Mouse (Mus musculus) hindbrain, embryonic 15.5 days (tissue): Measurements from ENCODE around the gene Mid1. TPM values are rescaled to one million over a fixed set of nuclear protein-coding genes. Genes with fewer than 3 reads are reported as not detected.
"Not testable (repeated sequence)": the region's sequence is repeated elsewhere in the genome, so short reads cannot be mapped to it uniquely, and the experiment has no call there.

Source experiments
- ATAC-seq: fragments of 200-750 bp; cut with Nextera tagmentation; 2 replicates; pipeline ENCODE4 v1.8.0; 2017; ENCODE audit warnings: low read depth, moderate number of reproducible peaks, moderate TSS enrichment; ENCODE audit not compliant: low FRiP score
- H3K27ac ChIP-seq: fragments of 300-500 bp; sonication (generic); replicated peaks from 2 replicates; pipeline ENCODE4 v1.5.1; 2015; ENCODE audit warnings: mild to moderate bottlenecking, inconsistent platforms
- H3K27me3 ChIP-seq: fragments of 300-500 bp; sonication (generic); 2 replicates; pipeline ENCODE4 v1.6.1; 2015; ENCODE audit warnings: control low read depth, inconsistent platforms
- H3K36me3 ChIP-seq: fragments of 300-500 bp; sonication (generic); 2 replicates; pipeline ENCODE4 v1.6.1; 2015; ENCODE audit warnings: control low read depth, inconsistent platforms
- H3K4me1 ChIP-seq: fragments of 300-500 bp; sonication (generic); replicated peaks from 2 replicates; pipeline ENCODE4 v1.6.1; 2015; ENCODE audit warnings: control low read depth, inconsistent platforms
- H3K4me2 ChIP-seq: fragments of 300-500 bp; sonication (generic); 2 replicates; pipeline ENCODE4 v1.6.1; 2015; ENCODE audit warnings: moderate library complexity, mild to moderate bottlenecking, inconsistent platforms
- H3K4me3 ChIP-seq: fragments of 300-500 bp; sonication (generic); 2 replicates; pipeline ENCODE4 v1.5.1; 2015; ENCODE audit warnings: mild to moderate bottlenecking, inconsistent platforms
- H3K9ac ChIP-seq: fragments of 300-500 bp; sonication (generic); 2 replicates; pipeline ENCODE4 v1.6.1; 2015; ENCODE audit warnings: inconsistent platforms
- H3K9me3 ChIP-seq: fragments of 300-500 bp; sonication (generic); 2 replicates; pipeline ENCODE4 v1.6.1; 2016; ENCODE audit warnings: control low read depth, inconsistent platforms
- WGBS: fragments of 180-500 bp; shearing (Covaris S2); methylation state at CpG from one replicate; pipeline ENCODE4 v1.1.7; 2015; 5-methylcytosine and 5-hydroxymethylcytosine counted together
- polyA plus RNA-seq: library from polyadenylated mRNA; unstranded; fragments of >200 nt; fragmentation: Nextera tagmentation; extraction: Ambion mirVana; gene quantifications from 2 replicates; pipeline ENCODE4 v1.2.1, GENCODE M21; 2015

Mid1 gene
- polyA plus RNA-seq, 1 experiment from 2014 or later: 6.4 TPM

GRCm38 (mm10) chrX:169992086-169992930 is 307.3 kb downstream of the Mid1 start:
- peaks cover 23% of the 10 kb centered on the region for H3K36me3 ChIP-seq
- H3K27me3 ChIP-seq, H3K4me1 ChIP-seq, H3K4me2 ChIP-seq, H3K4me3 ChIP-seq, ATAC-seq, H3K27ac ChIP-seq, H3K9ac ChIP-seq: not testable (repeated sequence)
- WGBS: 5% methylated on average over 7 of the region's 15 CpGs
- H3K9me3 ChIP-seq: peaks cover 20% of the 10 kb centered on the region

- H3K27ac ChIP-seq, H3K4me2 ChIP-seq, ATAC-seq, H3K4me3 ChIP-seq, H3K4me1 ChIP-seq, H3K9ac ChIP-seq, H3K27me3 ChIP-seq: not testable (repeated sequence)
- WGBS: 70% methylated on average over 2 of the region's 8 CpGs
- Histone ChIP-seq H3K36me3 (peaks cover 19% of the 10 kb centered on the region), H3K9me3 (peaks cover 20% of the 10 kb centered on the region)
Observed at GRCm38 (mm10) chrX:169992951-169993547, 308.1 kb downstream of the Mid1 start.

- not testable (repeated sequence) for H3K4me2 ChIP-seq, H3K4me3 ChIP-seq, H3K27me3 ChIP-seq, H3K27ac ChIP-seq, H3K4me1 ChIP-seq, H3K36me3 ChIP-seq, H3K9ac ChIP-seq, ATAC-seq
- peaks cover 10% of the 10 kb centered on the region; the same call in 1 of the 2 replicates for H3K9me3 ChIP-seq
- WGBS: 46% methylated on average over 3 of the region's 33 CpGs
Observed at GRCm38 (mm10) chrX:169994011-169994865, 309.2 kb downstream of the Mid1 start.

GRCm38 (mm10) chrX:169994866-169995711 is 310.1 kb downstream of the Mid1 start:
- H3K27ac ChIP-seq, H3K4me1 ChIP-seq, H3K27me3 ChIP-seq, H3K36me3 ChIP-seq, H3K4me3 ChIP-seq, H3K4me2 ChIP-seq, H3K9ac ChIP-seq, H3K9me3 ChIP-seq, ATAC-seq: not testable (repeated sequence)
- 27% methylated on average over 2 of the region's 2 CpGs for WGBS

GRCm38 (mm10) chrX:169995909-169996521 is 311.0 kb downstream of the Mid1 start:
- H3K27ac ChIP-seq, ATAC-seq, H3K9ac ChIP-seq, H3K4me3 ChIP-seq, H3K4me1 ChIP-seq, H3K27me3 ChIP-seq, H3K9me3 ChIP-seq, H3K36me3 ChIP-seq, H3K4me2 ChIP-seq: not testable (repeated sequence)
- no CpG with 5 or more reads among the region's 17 CpGs for WGBS

GRCm38 (mm10) chrX:169996926-169997325 is 311.9 kb downstream of the Mid1 start:
- H3K4me3 ChIP-seq: not testable (repeated sequence)

GRCm38 (mm10) chrX:169997456-169997853 is 312.5 kb downstream of the Mid1 start:
- H3K4me1 ChIP-seq, ATAC-seq, H3K36me3 ChIP-seq, H3K27me3 ChIP-seq, H3K9ac ChIP-seq, H3K9me3 ChIP-seq: not testable (repeated sequence)
- H3K4me3 ChIP-seq: peak overlapping the region; percentile 23
- peak overlapping the region; percentile 47 for H3K4me2 ChIP-seq
- peak overlapping the region; percentile 51; the same call in 1 of the 2 replicates for H3K27ac ChIP-seq
- 42% methylated on average over 4 of the region's 40 CpGs for WGBS

More at GRCm38 (mm10) chrX:169996926-169997325, 311.9 kb downstream of the Mid1 start:
- H3K27ac ChIP-seq, H3K9me3 ChIP-seq, H3K4me2 ChIP-seq, H3K9ac ChIP-seq, H3K36me3 ChIP-seq, H3K4me1 ChIP-seq, H3K27me3 ChIP-seq, ATAC-seq: not testable (repeated sequence)
- no CpG with 5 or more reads among the region's 46 CpGs for WGBS

GRCm38 (mm10) chrX:169997854-169998456 is 313.0 kb downstream of the Mid1 start:
- H3K9ac ChIP-seq: not testable (repeated sequence)
- H3K27ac ChIP-seq: peak overlapping the region; percentile 51; the same call in 1 of the 2 replicates

GRCm38 (mm10) chrX:169998559-169999219 is 313.7 kb downstream of the Mid1 start:
- H3K4me1 ChIP-seq, H3K4me3 ChIP-seq, H3K9me3 ChIP-seq, H3K36me3 ChIP-seq, H3K27ac ChIP-seq, ATAC-seq, H3K9ac ChIP-seq, H3K4me2 ChIP-seq, H3K27me3 ChIP-seq: not testable (repeated sequence)
- WGBS: 5% methylated on average over 2 of the region's 4 CpGs

More at GRCm38 (mm10) chrX:169997854-169998456, 313.0 kb downstream of the Mid1 start:
- not testable (repeated sequence) for H3K4me1 ChIP-seq, H3K9me3 ChIP-seq, H3K36me3 ChIP-seq, H3K27me3 ChIP-seq
- ATAC-seq: peak; percentile 84
- H3K4me2 ChIP-seq: peak overlapping the region; percentile 47
- WGBS: 0% methylated on average over 4 of the region's 37 CpGs
- H3K4me3 ChIP-seq: peak overlapping the region; percentile 23

GRCm38 (mm10) chrX:169999226-169999883 is 314.4 kb downstream of the Mid1 start:
- not testable (repeated sequence) for H3K9me3 ChIP-seq, H3K9ac ChIP-seq, H3K27me3 ChIP-seq, ATAC-seq, H3K27ac ChIP-seq, H3K4me3 ChIP-seq, H3K4me1 ChIP-seq, H3K36me3 ChIP-seq, H3K4me2 ChIP-seq
- 46% methylated on average over 6 of the region's 11 CpGs for WGBS
